Mouse (Mus musculus) liver, embryonic 12.5 days (tissue): ENCODE results near the gene Gm8122. TPM values are rescaled to one million over a fixed set of nuclear protein-coding genes. Genes with fewer than 3 reads are reported as not detected.
"Not testable (repeated sequence)": the region's sequence is repeated elsewhere in the genome, so short reads cannot be mapped to it uniquely, and the experiment has no call there.

Experiments
- ATAC-seq: fragments of 200-750 bp; cut with Nextera tagmentation; 2 replicates; pipeline ENCODE4 v1.8.0; 2017; ENCODE audit warnings: moderate number of reproducible peaks, mild to moderate bottlenecking, moderate library complexity
- H3K27ac ChIP-seq: fragments of 300-500 bp; sonication (generic); 2 replicates; pipeline ENCODE4 v1.5.1; 2016; ENCODE audit warnings: mild to moderate bottlenecking
- H3K27me3 ChIP-seq: fragments of 300-500 bp; sonication (generic); replicated peaks from 2 replicates; pipeline ENCODE4 v1.6.1; 2016; ENCODE audit warnings: mild to moderate bottlenecking, moderate library complexity
- H3K36me3 ChIP-seq: fragments of 300-500 bp; sonication (generic); 2 replicates; pipeline ENCODE4 v1.6.1; 2016; ENCODE audit warnings: mild to moderate bottlenecking, moderate library complexity
- H3K4me1 ChIP-seq: fragments of 300-500 bp; sonication (generic); 2 replicates; pipeline ENCODE4 v1.6.1; 2016
- H3K4me2 ChIP-seq: fragments of 300-500 bp; sonication (generic); 2 replicates; pipeline ENCODE4 v1.6.1; 2016; ENCODE audit warnings: mild to moderate bottlenecking, moderate library complexity
- H3K4me3 ChIP-seq: fragments of 300-500 bp; sonication (generic); 2 replicates; pipeline ENCODE4 v1.5.1; 2016; ENCODE audit warnings: mild to moderate bottlenecking, moderate library complexity
- H3K9ac ChIP-seq: fragments of 300-500 bp; sonication (generic); 2 replicates; pipeline ENCODE4 v1.6.1; 2016; ENCODE audit warnings: mild to moderate bottlenecking, moderate library complexity
- H3K9me3 ChIP-seq: fragments of 300-500 bp; sonication (generic); replicated peaks from 2 replicates; pipeline ENCODE4 v1.6.1; 2016; ENCODE audit warnings: mild to moderate bottlenecking, moderate library complexity
- WGBS: fragments of 180-500 bp; shearing (Covaris S2); methylation state at CpG from one replicate; pipeline ENCODE4 v1.1.7; 2016; ENCODE audit not compliant: insufficient replicate concordance; 5-methylcytosine and 5-hydroxymethylcytosine counted together
- polyA plus RNA-seq: library from polyadenylated mRNA; unstranded; fragments of >200 nt; fragmentation: Nextera tagmentation; extraction: Ambion mirVana; gene quantifications from 2 replicates; pipeline ENCODE4 v1.2.1, GENCODE M21; 2016

The Gm8122 gene
- polyA plus RNA-seq, 1 experiment from 2014 or later = not detected

- WGBS = 18% methylated on average over 5 of the region's 6 CpGs
- ATAC-seq, H3K27ac ChIP-seq: not testable (repeated sequence)
These were observed 15.6 kb upstream of the Gm8122 start for GRCm38 (mm10) chr14:43250549-43251253.

DNA sequence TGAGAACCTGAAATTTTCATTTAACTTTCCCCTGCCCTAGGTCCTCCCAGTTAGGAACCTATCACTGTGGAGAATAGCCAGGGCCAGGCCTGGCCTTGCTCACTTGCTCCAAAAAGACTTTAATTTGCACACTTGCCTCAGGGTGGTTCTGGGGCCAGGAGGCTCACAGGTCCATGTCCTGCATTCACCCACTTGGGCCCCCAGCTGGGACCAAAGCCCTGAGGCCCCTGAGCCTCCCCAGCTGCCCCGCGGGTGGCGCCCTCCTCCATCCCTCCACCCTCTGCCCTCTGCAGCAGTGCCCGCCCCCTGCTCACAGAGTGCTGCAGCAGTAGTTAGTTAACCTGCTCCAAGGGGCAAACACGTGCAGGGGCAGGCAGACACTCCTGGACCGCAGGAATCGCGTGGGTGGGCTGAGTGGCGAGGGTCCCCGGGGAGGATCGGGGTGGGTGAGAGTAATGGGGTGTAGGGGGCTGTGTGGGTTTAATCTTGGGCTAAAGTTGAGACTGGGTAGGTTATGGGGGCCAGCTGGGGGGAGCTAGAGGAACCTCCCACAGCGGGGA, 14.6 kb upstream of the Gm8122 start:
- not testable (repeated sequence) for H3K36me3 ChIP-seq, H3K9me3 ChIP-seq, H3K4me1 ChIP-seq, ATAC-seq, H3K9ac ChIP-seq, H3K27me3 ChIP-seq, H3K4me3 ChIP-seq, H3K4me2 ChIP-seq, H3K27ac ChIP-seq
- 30% methylated on average over 10 of the region's 12 CpGs for WGBS

More at GRCm38 (mm10) chr14:43250549-43251253, 15.6 kb upstream of the Gm8122 start:
- not testable (repeated sequence) for H3K4me3 ChIP-seq, H3K9ac ChIP-seq, H3K36me3 ChIP-seq, H3K27me3 ChIP-seq, H3K9me3 ChIP-seq, H3K4me1 ChIP-seq, H3K4me2 ChIP-seq

GRCm38 (mm10) chr14:43237769-43238168, 2.7 kb upstream of the Gm8122 start:
- H3K9me3 ChIP-seq, H3K27ac ChIP-seq, ATAC-seq, H3K4me1 ChIP-seq, H3K36me3 ChIP-seq, H3K4me3 ChIP-seq, H3K9ac ChIP-seq, H3K4me2 ChIP-seq, H3K27me3 ChIP-seq: not testable (repeated sequence)

Other genes starting within 250 kb of the Gm8122 start
- gene Gm8082, start 241.7 kb downstream of the Gm8122 start, polyA plus RNA-seq = not detected in 2 replicates
- not detected in 2 replicates for gene Gm10376, start 219.7 kb downstream of the Gm8122 start, polyA plus RNA-seq
- not detected in 2 replicates for gene Gm8094, start 158.7 kb downstream of the Gm8122 start, polyA plus RNA-seq
- gene Gm8104, start 134.7 kb downstream of the Gm8122 start, polyA plus RNA-seq = not detected in 2 replicates
- not detected in 2 replicates for gene Gm7233, start 55.4 kb downstream of the Gm8122 start, polyA plus RNA-seq
- gene Gm8126, start 23.3 kb upstream of the Gm8122 start, polyA plus RNA-seq = not detected in 2 replicates
- gene Gm9732, start 39.7 kb upstream of the Gm8122 start, polyA plus RNA-seq = not detected in 2 replicates
- gene Gm8127, start 58.5 kb upstream of the Gm8122 start, polyA plus RNA-seq = not detected in 2 replicates
- gene 1700001F09Rik, start 112.5 kb upstream of the Gm8122 start, polyA plus RNA-seq = not detected in 2 replicates
- not detected in 2 replicates for gene Gm8138, start 181.0 kb upstream of the Gm8122 start, polyA plus RNA-seq